In the genomic region with DNA sequence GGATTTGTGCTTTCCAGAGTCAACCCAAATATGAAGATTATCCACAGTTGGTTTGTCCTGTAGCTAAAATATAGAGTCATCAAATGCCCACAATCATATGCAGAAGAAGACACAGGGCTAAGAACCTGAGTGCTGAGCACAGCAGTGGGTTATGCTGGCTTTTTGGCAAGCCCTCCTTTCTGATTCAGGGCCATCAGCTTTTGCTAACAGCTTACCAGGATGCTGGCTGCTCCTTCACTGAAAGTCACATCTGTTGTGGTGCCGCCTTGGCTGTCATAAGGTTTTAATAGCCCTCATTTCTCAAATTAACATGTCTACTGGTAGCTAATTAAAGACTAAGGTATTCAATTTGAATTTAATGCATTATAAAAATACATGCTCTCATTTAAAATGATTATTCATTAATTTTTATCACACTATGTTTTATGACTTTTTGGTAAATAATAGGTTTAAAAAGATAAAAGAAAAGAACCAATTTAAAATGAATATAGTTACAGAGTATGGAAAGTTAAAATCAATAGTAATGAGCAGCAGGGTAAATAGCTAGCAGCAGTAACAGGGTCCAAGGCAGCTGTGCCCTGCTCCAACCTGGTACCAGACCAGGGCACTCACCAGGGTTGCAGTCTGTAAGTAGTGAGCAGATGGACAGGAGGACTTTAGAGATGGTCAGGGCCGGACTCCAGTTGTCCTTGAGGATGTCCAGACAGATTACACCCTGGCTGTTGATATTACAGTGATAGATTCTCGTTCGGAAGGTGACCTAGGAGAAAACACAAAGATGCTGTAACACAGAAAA, we compare ENCODE assay signal across 16 mouse cellular contexts.
DNase-seq lines count a peak whose midpoint lies in the region; ATAC-seq and TF ChIP-seq lines count a peak whose summit lies in the region.
"Had no signal": no experiment of that assay in that cellular context is flagged by ENCODE, and none has a peak within 500 bp of the region (broad histone marks: within the 10 kb centered on the region; RNA-seq: fewer than 3 reads in every experiment).

No protein-coding gene starts in this region.

- ATAC-seq in hindbrain, embryonic 14.5 days (ENCODE audit: low FRiP score), result 0 out of 2 replicates have a peak, but pooled peaks have one; percentile 21
- no peak for ATAC-seq in liver, postnatal 0 days
- ATAC-seq: intestine, embryonic 16.5 days had no signal

- H3K27ac ChIP-seq in layer of hippocampus, adult 2 months, result peak overlapping the region; percentile 43; the same call in 1 of the 2 replicates
- no peak overlapping the region for H3K27ac ChIP-seq in hindbrain, embryonic 14.5 days
- no peak overlapping the region for H3K27ac ChIP-seq in liver, postnatal 0 days (ENCODE audit: low read depth)
- H3K27ac ChIP-seq: limb, embryonic 15.5 days had no signal

- no peak overlapping the region for H3K4me3 ChIP-seq in layer of hippocampus, adult 2 months
- H3K4me3 ChIP-seq in hindbrain, embryonic 14.5 days (replicated peaks; ENCODE audit: low read length), result no peak overlapping the region
- H3K4me3 ChIP-seq in liver, postnatal 0 days (ENCODE audit: low read depth, low read length), result no peak overlapping the region
- H3K4me3 ChIP-seq: limb, embryonic 15.5 days; megakaryocyte, embryonic 14.5 days had no signal

- DNase-seq in layer of hippocampus, adult 2 months (ENCODE audit: low spot score in 2 of 2), result peak in 1 of 2 experiments; percentile 25
- DNase-seq in layer of hippocampus, adult 11-12 months (ENCODE audit: low spot score), result no peak
- peak; percentile 2 for DNase-seq in brain, embryonic 18.5 days (ENCODE audit: low read depth, low spot score)
- peak; percentile 54 for DNase-seq in cerebellum, adult 9-11 months
- no peak for DNase-seq in hindbrain, embryonic 14.5 days (ENCODE audit: low spot score)
- DNase-seq in thymus, postnatal 25 days, result no peak
- no peak for DNase-seq in liver, postnatal 0 days
- no peak for DNase-seq in kidney, postnatal 4 days
- DNase-seq: B cell, adult 2 months; heart, adult 11 months; kidney, postnatal 10 days; layer of hippocampus, postnatal 36 days; retina, postnatal 1 day had no signal

- H3K27me3 ChIP-seq in hindbrain, embryonic 14.5 days (ENCODE audit: control insufficient read depth, insufficient read depth, low read length), result no peaks in the 10 kb centered on the region
- H3K27me3 ChIP-seq in liver, postnatal 0 days (ENCODE audit: insufficient read depth, low read length), result no peaks in the 10 kb centered on the region
- H3K27me3 ChIP-seq: limb, embryonic 15.5 days; megakaryocyte, embryonic 14.5 days had no signal

- H3K4me2 ChIP-seq in hindbrain, embryonic 14.5 days (replicated peaks), result no peak overlapping the region
- H3K4me2 ChIP-seq in liver, postnatal 0 days (ENCODE audit: low read depth, low read length), result no peak overlapping the region
- H3K4me2 ChIP-seq: limb, embryonic 15.5 days had no signal

- no peaks in the 10 kb centered on the region for H3K9me3 ChIP-seq in hindbrain, embryonic 14.5 days (ENCODE audit: control insufficient read depth, low read length)
- no peaks in the 10 kb centered on the region for H3K9me3 ChIP-seq in liver, postnatal 0 days (ENCODE audit: low read length)
- H3K9me3 ChIP-seq: limb, embryonic 15.5 days; megakaryocyte, embryonic 14.5 days had no signal

- no peaks in the 10 kb centered on the region; the same call in 1 of the 2 replicates for H3K36me3 ChIP-seq in hindbrain, embryonic 14.5 days (replicated peaks; ENCODE audit: control insufficient read depth, insufficient read depth)
- no peaks in the 10 kb centered on the region for H3K36me3 ChIP-seq in liver, postnatal 0 days (replicated peaks; ENCODE audit: insufficient read depth, low read length)
- H3K36me3 ChIP-seq: limb, embryonic 15.5 days had no signal

- H3K4me1 ChIP-seq in hindbrain, embryonic 14.5 days (replicated peaks; ENCODE audit: control insufficient read depth, insufficient read depth, low read length), result no peaks in the 10 kb centered on the region
- H3K4me1 ChIP-seq in liver, postnatal 0 days (ENCODE audit: insufficient read depth), result no peaks in the 10 kb centered on the region
- H3K4me1 ChIP-seq: limb, embryonic 15.5 days; megakaryocyte, embryonic 14.5 days had no signal

- H3K9ac ChIP-seq in hindbrain, embryonic 14.5 days, result no peak overlapping the region
- no peak overlapping the region for H3K9ac ChIP-seq in liver, postnatal 0 days (replicated peaks)
- H3K9ac ChIP-seq: limb, embryonic 15.5 days had no signal

- WGBS in hindbrain, embryonic 14.5 days, result 66% methylated on average over 4 of the region's 4 CpGs
- 72% methylated on average over 4 of the region's 4 CpGs for WGBS in liver, postnatal 0 days (ENCODE audit: insufficient replicate concordance)

- no peak for TF ChIP-seq CTCF in layer of hippocampus, adult 2 months (conservative IDR thresholded peaks at IDR 0.05)
- no peak for TF ChIP-seq CTCF in liver, postnatal 0 days (IDR thresholded peaks at IDR 0.05; ENCODE audit: low read depth)

- TF ChIP-seq EP300 in liver, postnatal 0 days (IDR thresholded peaks at IDR 0.05; ENCODE audit: low read depth), result no peak

Comparison
In these comparisons a context has a peak if more than half of its experiments do, and no peak if none do; other contexts are left out.
1. DNase-seq: peak in brain, embryonic 18.5 days (single experiment) and cerebellum, adult 9-11 months (single experiment); none in layer of hippocampus, adult 11-12 months (single experiment), hindbrain, embryonic 14.5 days (single experiment), thymus, postnatal 25 days (single experiment), liver, postnatal 0 days (single experiment) and kidney, postnatal 4 days (0 of 2).